Mouse (Mus musculus): ENCODE measurements around the gene Tacc3.

The Tacc3 gene

DNA sequence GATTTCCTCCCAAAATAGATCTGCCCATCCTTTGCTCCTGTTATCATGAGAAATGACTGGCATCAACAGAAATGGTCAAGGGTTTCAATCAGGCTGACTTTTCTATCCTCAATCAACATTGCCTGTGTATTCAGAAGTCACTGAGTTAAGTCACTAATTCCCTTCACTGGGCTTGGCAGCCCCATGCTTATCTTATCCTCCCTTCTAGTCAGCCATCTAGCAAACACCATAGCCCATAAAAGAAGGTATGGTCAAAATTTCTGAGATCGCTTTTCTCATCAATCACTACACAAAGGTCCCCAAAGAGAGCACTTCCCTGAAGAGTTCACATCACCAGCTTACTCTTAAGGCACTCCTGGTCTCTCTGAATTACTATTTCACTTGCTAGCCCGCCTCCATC, 6.9 kb upstream of the Tacc3 start:
- TF ChIP-seq POU5F1 (IDR thresholded peaks at IDR 0.05; ENCODE audit: borderline replicate concordance, low read length) (no peak), CTCF (conservative IDR thresholded peaks at IDR 0.05; ENCODE audit: low read length) (no peak), NANOG (IDR thresholded peaks at IDR 0.05; ENCODE audit: borderline replicate concordance, low read length) (no peak)
- peak overlapping the region; percentile 98 for H3K4me3 ChIP-seq (replicated peaks; ENCODE audit: low read length)
- no peaks in the 10 kb centered on the region for H3K27me3 ChIP-seq (ENCODE audit: insufficient read depth, low read length)
- no peaks in the 10 kb centered on the region for H3K9me3 ChIP-seq (ENCODE audit: low read length)
- peaks cover 76% of the 10 kb centered on the region for H3K36me3 ChIP-seq (ENCODE audit: insufficient read depth, low read length)
- peaks cover 50% of the 10 kb centered on the region for H3K4me1 ChIP-seq (replicated peaks; ENCODE audit: low read depth, low read length)

DNA sequence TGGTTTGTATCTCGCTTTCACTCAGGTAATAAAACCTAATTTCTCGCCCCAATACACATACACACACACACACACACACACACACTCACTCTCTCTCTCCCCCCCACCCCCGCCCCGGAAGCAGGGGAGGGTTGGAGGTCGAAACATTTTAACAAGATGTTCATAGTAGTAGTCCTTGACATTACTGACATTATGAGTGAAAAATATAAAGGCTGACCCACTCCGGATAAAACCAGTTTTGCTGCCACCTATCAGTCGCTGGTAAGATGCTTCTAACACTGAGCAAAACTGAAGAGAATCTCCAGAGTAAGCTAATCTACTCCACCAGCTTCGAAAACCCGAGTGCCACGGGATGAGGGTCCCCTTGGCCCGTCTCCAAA, 6.4 kb upstream of the Tacc3 start:
- no peak for TF ChIP-seq NANOG (IDR thresholded peaks at IDR 0.05; ENCODE audit: borderline replicate concordance, low read length)
- TF ChIP-seq CTCF (conservative IDR thresholded peaks at IDR 0.05; ENCODE audit: low read length) = no peak
- no peak for TF ChIP-seq POU5F1 (IDR thresholded peaks at IDR 0.05; ENCODE audit: borderline replicate concordance, low read length)
- Histone ChIP-seq H3K27me3 (ENCODE audit: insufficient read depth, low read length) (no peaks in the 10 kb centered on the region), H3K4me1 (replicated peaks; ENCODE audit: low read depth, low read length) (peaks cover 53% of the 10 kb centered on the region), H3K36me3 (ENCODE audit: insufficient read depth, low read length) (peaks cover 74% of the 10 kb centered on the region), H3K9me3 (ENCODE audit: low read length) (no peaks in the 10 kb centered on the region), H3K4me3 (replicated peaks; ENCODE audit: low read length) (peak overlapping the region; percentile 98)

DNA sequence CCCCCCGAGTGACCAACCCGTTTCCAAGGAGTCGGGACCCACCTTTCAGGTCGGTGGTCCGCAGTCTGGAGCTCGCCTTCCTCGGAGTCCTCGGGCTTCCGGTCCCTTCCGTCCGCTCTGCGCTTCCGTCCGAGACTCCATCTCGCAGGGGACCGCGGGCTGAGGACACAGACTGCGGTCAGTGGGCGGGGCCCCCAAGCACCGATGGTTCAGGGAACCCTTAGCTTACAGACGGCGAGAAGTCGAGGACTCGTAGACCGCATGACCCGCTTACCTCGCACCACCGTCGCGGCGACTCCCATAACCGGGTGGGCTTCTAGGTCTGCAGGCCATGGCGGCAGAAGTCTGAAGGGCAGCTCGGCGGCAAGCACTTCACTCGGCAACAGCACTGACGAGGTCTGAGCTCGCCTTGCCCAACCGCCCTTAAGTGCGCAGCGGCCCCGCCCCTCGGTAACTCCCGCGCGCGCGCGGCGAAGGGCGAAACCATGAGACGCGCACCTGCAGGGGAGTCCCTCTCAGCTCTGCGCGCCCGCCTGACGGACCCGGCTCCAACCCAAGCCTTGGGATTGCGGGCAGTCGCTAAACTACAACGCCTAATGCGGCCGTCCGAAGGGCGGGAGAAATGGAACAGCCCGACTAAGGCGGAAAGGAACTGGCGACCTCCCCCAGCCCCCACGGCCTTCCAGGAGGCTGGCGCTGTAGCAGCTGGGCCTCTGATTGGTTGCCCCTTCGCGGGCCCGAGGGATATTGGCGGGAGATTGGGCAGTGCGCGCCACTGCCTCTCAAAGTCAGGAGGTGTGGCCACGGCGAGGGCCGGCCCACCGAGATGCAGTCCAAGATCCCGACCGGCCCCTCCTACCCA, 5.8 kb upstream of the Tacc3 start, which contains the start of gene Slbp:
Slbp (minus strand) TSS at position 654 of the 862 bp plus-strand sequence.
- H3K4me3 ChIP-seq (replicated peaks; ENCODE audit: low read length) = peak within 1 kb of the TSS; percentile 98
- H3K9me3 ChIP-seq (ENCODE audit: low read length) = no peaks in the 10 kb centered on the region
- TF ChIP-seq NANOG (IDR thresholded peaks at IDR 0.05; ENCODE audit: borderline replicate concordance, low read length) = no peak
- no peak for TF ChIP-seq POU5F1 (IDR thresholded peaks at IDR 0.05; ENCODE audit: borderline replicate concordance, low read length)
- no peak for TF ChIP-seq CTCF (conservative IDR thresholded peaks at IDR 0.05; ENCODE audit: low read length)

DNA sequence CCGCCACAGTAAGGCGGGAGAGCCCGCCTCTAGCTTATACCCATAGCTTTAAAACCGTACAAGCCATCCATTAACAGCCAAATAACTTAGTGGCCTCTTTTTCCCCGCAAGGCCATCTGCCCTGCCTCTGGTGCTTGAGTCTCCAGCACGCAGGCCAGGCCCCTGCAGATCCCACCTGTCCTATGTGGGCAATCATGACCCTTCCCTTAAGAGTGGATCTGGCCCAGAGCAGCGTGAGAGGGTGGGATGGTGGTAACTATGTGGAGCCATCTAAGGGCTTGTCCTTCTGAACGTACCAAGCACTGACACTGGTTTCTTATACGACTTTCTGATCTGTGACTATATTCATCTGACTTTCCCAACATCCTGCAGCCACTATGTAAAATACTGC, 5.2 kb upstream of the Tacc3 start:
- Histone ChIP-seq H3K4me3 (replicated peaks; ENCODE audit: low read length) (peak overlapping the region; percentile 98), H3K9me3 (ENCODE audit: low read length) (no peaks in the 10 kb centered on the region), H3K4me1 (replicated peaks; ENCODE audit: low read depth, low read length) (peaks cover 54% of the 10 kb centered on the region), H3K36me3 (ENCODE audit: insufficient read depth, low read length) (peaks cover 62% of the 10 kb centered on the region), H3K27me3 (ENCODE audit: insufficient read depth, low read length) (no peaks in the 10 kb centered on the region)
- TF ChIP-seq POU5F1 (IDR thresholded peaks at IDR 0.05; ENCODE audit: borderline replicate concordance, low read length) (no peak), CTCF (conservative IDR thresholded peaks at IDR 0.05; ENCODE audit: low read length) (no peak), NANOG (IDR thresholded peaks at IDR 0.05; ENCODE audit: borderline replicate concordance, low read length) (no peak)

More for the DNA sequence above, 5.8 kb upstream of the Tacc3 start, which contains the start of gene Slbp:
- Histone ChIP-seq H3K27me3 (ENCODE audit: insufficient read depth, low read length) (no peaks in the 10 kb centered on the region), H3K4me1 (replicated peaks; ENCODE audit: low read depth, low read length) (peaks cover 56% of the 10 kb centered on the region), H3K36me3 (ENCODE audit: insufficient read depth, low read length) (peaks cover 68% of the 10 kb centered on the region)

DNA sequence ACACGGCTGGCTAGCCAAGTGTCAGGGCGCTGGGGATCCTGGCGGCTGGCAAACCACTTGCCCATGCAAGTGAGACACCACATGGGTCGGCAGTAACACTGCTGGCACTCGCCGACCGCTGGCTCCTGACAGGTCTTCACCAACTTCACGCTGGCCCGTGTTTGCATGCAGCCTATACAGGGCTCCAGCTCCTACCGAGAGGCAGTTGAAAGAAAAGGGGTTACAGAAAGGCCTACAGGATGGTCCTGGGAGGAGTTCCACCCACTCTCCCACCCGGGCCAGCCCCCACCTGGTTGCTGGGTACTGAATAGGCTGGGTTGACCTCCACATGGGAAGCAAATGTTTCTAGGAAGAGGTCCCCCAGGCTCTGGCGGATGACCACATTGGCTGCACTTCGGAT, 3.5 kb upstream of the Tacc3 start:
- Histone ChIP-seq H3K36me3 (ENCODE audit: insufficient read depth, low read length) (peaks cover 47% of the 10 kb centered on the region), H3K27me3 (ENCODE audit: insufficient read depth, low read length) (no peaks in the 10 kb centered on the region), H3K9me3 (ENCODE audit: low read length) (no peaks in the 10 kb centered on the region), H3K4me3 (replicated peaks; ENCODE audit: low read length) (no peak overlapping the region), H3K4me1 (replicated peaks; ENCODE audit: low read depth, low read length) (peaks cover 57% of the 10 kb centered on the region)
- TF ChIP-seq POU5F1 (IDR thresholded peaks at IDR 0.05; ENCODE audit: borderline replicate concordance, low read length) (no peak), CTCF (conservative IDR thresholded peaks at IDR 0.05; ENCODE audit: low read length) (no peak)

DNA sequence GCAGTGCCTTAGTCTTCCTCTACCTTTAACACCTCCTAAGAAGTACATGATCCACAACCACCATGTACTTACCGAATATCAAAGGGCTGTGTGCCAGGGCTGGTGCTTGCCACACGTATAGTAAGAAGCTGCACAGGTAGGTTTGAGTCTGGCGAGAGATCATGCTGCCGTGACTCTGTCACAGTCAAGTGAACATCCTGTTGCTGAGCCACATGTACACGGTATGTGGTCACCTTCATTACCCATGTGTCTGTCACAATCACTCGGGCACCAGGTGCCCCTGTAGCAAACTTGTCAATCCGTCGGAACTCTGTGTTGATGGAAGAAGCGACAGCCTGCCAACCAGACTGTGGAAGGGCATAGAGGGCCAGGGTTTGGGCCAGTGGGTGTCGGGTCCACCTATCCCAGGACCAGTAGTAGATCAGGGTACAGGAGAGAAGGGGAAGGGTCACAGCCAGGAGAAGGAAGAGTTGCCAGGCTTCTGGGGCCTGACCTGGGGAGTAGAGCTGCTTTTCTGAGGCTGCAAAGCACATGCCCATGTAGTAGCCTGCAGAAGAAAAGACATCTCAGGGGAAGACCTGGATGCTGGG, 2.6 kb upstream of the Tacc3 start:
- TF ChIP-seq POU5F1 (IDR thresholded peaks at IDR 0.05; ENCODE audit: borderline replicate concordance, low read length) = no peak
- no peak for TF ChIP-seq NANOG (IDR thresholded peaks at IDR 0.05; ENCODE audit: borderline replicate concordance, low read length)
- TF ChIP-seq CTCF (conservative IDR thresholded peaks at IDR 0.05; ENCODE audit: low read length) = no peak
- Histone ChIP-seq H3K36me3 (ENCODE audit: insufficient read depth, low read length) (peaks cover 45% of the 10 kb centered on the region), H3K27me3 (ENCODE audit: insufficient read depth, low read length) (no peaks in the 10 kb centered on the region), H3K4me3 (replicated peaks; ENCODE audit: low read length) (no peak overlapping the region), H3K4me1 (replicated peaks; ENCODE audit: low read depth, low read length) (peaks cover 57% of the 10 kb centered on the region), H3K9me3 (ENCODE audit: low read length) (no peaks in the 10 kb centered on the region)

DNA sequence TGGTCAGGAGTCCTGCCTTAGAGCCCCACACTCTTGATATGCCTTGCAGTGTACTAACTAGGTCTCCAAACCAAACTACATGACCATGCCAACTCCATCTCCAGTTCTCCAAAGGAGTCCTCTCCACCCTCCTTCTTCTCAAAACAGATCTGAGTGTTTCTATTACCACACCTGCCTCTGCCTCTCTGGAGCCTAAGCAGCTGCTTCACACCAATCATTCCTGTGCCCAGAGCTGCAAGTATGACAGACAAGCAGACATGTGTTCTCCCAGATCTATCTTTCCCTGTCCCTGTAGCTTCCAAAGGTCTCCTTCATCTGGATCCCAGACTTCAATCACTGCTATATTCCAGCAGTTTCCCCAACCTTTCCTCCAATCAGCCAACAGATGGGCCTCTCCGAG, 1.2 kb upstream of the Tacc3 start:
- Histone ChIP-seq H3K36me3 (ENCODE audit: insufficient read depth, low read length) (peaks cover 55% of the 10 kb centered on the region), H3K9me3 (ENCODE audit: low read length) (no peaks in the 10 kb centered on the region), H3K27me3 (ENCODE audit: insufficient read depth, low read length) (no peaks in the 10 kb centered on the region), H3K4me1 (replicated peaks; ENCODE audit: low read depth, low read length) (peaks cover 60% of the 10 kb centered on the region), H3K4me3 (replicated peaks; ENCODE audit: low read length) (peak overlapping the region; percentile 95)
- TF ChIP-seq POU5F1 (IDR thresholded peaks at IDR 0.05; ENCODE audit: borderline replicate concordance, low read length) = no peak

DNA sequence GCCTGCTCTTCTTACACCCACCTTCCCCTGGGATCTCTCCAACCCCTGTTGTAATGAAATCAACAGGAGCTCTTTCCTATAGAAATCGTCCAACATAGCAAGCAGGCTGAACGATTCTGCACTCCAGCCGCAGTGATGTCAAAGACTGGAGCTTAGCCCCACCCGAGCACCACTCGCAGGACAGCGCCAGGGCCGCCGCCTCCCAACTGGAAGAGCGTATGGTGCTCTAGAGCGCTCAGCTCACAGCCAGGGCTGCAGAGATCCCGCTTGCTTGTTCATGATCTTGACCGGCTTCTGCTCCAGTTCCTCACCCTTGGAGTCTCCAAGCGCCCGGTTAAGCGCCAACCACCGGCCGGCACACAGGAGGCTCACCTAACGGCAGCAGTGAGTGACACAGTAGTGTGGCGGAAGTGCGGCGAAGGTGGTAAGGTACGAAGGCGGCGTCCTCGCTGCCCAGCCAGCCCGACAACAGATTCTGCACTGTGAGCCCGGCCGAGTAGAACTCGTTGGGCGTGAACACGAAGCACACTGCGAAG, 609 bp upstream of the Tacc3 start:
- TF ChIP-seq NANOG (IDR thresholded peaks at IDR 0.05; ENCODE audit: borderline replicate concordance, low read length) (no peak), CTCF (conservative IDR thresholded peaks at IDR 0.05; ENCODE audit: low read length) (no peak), POU5F1 (IDR thresholded peaks at IDR 0.05; ENCODE audit: borderline replicate concordance, low read length) (no peak)
- Histone ChIP-seq H3K27me3 (ENCODE audit: insufficient read depth, low read length) (no peaks in the 10 kb centered on the region), H3K4me3 (replicated peaks; ENCODE audit: low read length) (peak overlapping the region; percentile 95), H3K4me1 (replicated peaks; ENCODE audit: low read depth, low read length) (peaks cover 62% of the 10 kb centered on the region), H3K9me3 (ENCODE audit: low read length) (no peaks in the 10 kb centered on the region), H3K36me3 (ENCODE audit: insufficient read depth, low read length) (peaks cover 60% of the 10 kb centered on the region)

Measured in E14TG2a.4 (cell line).